Mouse (Mus musculus): ENCODE data around the gene Ccdc124. TPM values are rescaled to one million over a fixed set of nuclear protein-coding genes. Genes with fewer than 3 reads are reported as not detected.

Gene Ccdc124
- total RNA-seq, 2 experiments from 2014 or later = 97.6 to 108 TPM

- DNase-seq (ENCODE audit: low spot score in 2 of 2) = no peak
Measured at GRCm38 (mm10) chr8:70849333-70849990, 24.3 kb downstream of the Ccdc124 start.

GRCm38 (mm10) chr8:70846371-70847154 is 27.2 kb downstream of the Ccdc124 start:
- no peak for DNase-seq (ENCODE audit: low spot score in 2 of 2)

- no peak for DNase-seq (ENCODE audit: low spot score in 2 of 2)
Measured at GRCm38 (mm10) chr8:70845108-70845507, 28.6 kb downstream of the Ccdc124 start.

DNA sequence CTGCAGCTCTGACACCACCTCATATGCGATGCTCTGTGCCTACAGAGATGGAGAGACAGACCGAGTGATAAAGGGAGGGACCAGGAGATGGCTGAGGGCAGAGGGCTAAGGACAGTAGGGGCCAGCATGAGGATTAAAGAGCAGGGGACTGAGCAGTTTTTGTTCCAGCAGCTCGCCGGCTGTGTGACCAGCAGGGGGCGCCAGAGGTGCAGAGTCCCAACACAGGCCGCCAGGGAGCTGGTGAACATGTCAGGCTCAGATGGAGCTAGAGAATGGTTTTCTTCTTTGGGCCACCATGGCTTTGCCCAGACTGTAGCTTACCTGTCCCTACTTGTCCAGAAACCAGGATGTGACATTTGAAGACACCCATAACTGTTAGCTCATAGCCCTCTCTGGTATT is 29.2 kb downstream of the Ccdc124 start:
- DNase-seq (ENCODE audit: low spot score in 2 of 2) = peak; percentile 94 to 95

- no peak for DNase-seq (ENCODE audit: low spot score in 2 of 2)
Measured at GRCm38 (mm10) chr8:70843941-70844340, 29.8 kb downstream of the Ccdc124 start.

DNA sequence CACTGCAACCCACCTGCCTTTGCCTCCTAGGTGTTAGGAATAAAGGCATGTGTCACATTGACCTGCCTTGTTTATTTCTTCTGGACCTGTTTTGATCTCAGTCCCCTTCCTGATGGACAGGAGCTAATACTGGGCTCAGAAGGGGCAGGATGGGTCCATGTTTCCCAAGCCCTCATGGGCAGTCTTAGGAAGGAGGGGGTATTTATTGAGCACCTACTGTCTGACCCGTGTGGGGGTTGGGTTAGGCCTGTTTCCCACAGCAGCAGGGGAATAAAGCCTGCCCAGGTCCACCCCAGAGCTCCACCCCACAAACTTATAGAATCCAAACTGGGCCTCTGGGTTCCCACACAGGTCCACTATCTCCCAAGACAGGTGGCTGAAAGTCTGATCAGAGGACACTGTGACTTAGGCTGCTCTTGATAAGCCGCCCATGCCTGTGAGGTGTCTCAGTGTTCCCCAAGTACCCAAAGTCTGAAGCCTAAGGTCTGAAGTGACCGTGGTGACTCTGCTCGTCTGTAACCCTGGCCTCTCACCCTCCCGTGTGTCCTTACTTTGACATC is 30.4 kb downstream of the Ccdc124 start:
- DNase-seq (ENCODE audit: low spot score in 2 of 2) = no peak

DNA sequence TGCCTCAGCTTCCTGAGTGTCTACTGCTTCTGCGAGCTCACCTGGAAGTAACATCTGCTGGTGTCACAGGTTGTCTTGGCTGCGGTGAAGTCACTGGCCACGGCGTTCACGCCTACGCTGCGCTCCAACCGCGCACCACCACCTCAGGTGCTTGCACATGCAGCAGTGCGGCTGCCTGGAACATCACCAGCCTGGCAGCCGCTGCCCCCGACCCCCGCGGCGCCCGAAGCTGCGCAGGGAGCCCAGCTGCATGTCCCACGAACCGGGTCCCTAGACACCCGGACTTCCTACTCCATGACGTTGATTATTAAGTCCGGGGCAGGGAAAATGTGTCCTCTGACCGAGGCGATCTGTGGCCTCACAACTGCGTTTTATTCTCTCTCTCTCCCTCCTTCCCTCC is 31.3 kb downstream of the Ccdc124 start:
- no peak for DNase-seq (ENCODE audit: low spot score in 2 of 2)

GRCm38 (mm10) chr8:70841147-70842072 is 32.3 kb downstream of the Ccdc124 start:
- DNase-seq (ENCODE audit: low spot score in 2 of 2) = peak; percentile 95

GRCm38 (mm10) chr8:70840590-70840989 is 33.1 kb downstream of the Ccdc124 start:
- no peak for DNase-seq (ENCODE audit: low spot score in 2 of 2)

DNA sequence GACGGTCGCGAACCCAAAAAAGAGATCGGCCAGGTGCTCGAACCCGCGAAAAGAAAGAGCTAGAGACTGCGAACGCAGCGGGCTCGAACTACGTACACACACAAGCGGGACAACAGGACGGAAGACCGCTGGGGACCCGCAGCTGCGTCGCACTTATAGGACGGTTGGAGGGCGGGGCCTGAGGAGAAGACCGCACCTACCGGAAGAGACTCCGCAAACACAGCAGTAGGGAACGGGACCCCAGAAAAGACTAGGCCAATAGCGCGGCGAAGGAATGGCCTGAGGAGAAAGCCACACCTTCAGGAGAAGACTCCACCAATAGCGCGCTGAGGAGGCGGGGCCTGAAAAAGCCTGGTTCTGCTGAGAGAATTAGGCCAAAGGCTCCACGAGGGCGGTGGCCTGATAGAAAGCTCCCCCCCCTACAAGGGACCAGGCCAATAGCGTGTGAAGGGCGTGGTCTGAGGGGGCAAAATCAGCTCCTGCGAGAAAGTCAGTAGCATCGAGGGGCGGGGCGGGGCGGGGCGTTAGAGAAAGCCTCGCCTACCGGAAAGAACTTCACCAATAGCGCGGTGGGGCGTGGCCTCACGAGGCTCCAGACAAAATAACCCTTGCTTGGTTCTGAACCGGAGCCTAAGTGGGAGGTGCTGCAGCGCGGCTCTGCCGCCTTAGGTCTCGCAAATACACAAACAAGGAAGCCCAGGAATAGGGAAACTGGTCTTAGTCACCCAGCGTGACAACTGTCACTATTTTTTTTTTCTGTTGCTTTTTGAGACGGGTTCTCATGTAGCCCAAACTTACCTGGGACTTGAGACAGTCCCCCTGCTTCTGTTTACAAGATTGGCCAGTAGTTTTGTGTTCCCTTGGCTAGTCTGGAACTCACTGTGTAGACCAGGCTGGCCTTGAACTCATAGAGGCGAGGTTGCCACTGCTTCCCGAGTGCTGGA is 34.1 kb downstream of the Ccdc124 start, which contains the start of gene Arrdc2:
Gene Arrdc2 (minus strand): TSS at position 313 of the 944 bp plus-strand sequence.
- DNase-seq (ENCODE audit: low spot score in 2 of 2) = peak; percentile 95 to 96

DNA sequence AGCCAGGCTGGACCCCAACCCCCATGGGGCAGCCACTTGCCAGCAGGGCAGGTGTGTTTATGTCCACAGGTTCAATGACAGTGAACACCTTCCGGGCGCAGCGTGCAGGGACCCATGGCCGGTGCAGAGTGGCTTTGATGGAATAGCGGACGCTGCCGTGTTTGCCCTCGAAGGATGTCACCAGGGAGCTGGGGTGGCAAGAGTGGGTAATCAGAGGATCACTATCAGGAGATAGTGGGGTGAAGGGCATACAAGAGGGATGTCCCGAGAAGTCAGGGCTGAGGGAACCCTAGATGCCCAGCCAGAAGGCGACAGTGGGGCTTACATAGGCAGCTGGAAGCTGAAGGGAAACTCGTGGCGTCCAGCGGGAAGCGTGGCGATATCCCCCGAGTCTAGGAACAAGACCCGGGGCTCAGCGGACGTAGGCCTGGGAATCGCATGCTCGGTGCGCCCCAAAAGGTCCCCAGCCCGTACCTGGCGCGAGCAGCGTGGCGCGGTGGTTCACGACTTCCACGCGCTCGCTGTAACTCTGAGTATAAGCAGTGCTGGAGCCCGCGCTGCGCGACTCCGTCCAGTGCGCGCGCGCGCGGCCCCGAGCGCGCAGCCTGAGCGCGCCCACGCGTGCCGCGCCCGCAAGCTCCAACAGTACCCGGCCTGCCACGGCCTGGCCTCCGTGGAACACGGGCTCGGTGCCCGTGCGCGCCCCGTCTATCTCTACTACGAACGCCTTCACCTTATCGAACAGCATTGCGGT is 34.9 kb downstream of the Ccdc124 start:
- peak in 1 of 2 experiments; percentile 48 for DNase-seq (ENCODE audit: low spot score in 2 of 2)

DNA sequence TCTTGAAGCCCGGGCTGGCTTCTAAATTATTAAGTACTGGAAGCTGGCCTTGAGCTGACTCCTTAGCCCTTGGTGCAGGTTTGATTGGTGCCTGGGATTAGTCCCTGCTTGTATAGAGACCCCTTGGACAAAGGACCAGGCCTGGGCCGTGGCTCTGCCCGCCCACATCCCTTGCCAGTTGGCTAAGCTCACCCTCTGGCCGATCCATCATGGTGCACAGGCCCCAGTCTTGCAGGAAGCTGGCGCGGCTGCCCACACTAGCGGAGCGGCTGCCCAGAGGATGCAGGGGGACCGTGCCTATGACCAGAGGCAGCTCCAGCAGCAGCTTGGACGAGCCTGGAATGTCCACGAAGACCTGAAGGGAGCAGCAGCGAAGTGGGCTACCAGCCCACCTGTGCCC is 37.1 kb downstream of the Ccdc124 start:
- no peak for DNase-seq (ENCODE audit: low spot score in 2 of 2)

GRCm38 (mm10) chr8:70834071-70834470 is 39.7 kb downstream of the Ccdc124 start:
- no peak for DNase-seq (ENCODE audit: low spot score in 2 of 2)

GRCm38 (mm10) chr8:70833520-70833919 is 40.2 kb downstream of the Ccdc124 start:
- peak in 1 of 2 experiments; percentile 55 for DNase-seq (ENCODE audit: low spot score in 2 of 2)

GRCm38 (mm10) chr8:70833018-70833482 is 40.7 kb downstream of the Ccdc124 start:
- DNase-seq (ENCODE audit: low spot score in 2 of 2) = no peak

- DNase-seq (ENCODE audit: low spot score in 2 of 2) = peak in 1 of 2 experiments; percentile 22
Measured at GRCm38 (mm10) chr8:70832371-70832770, 41.4 kb downstream of the Ccdc124 start.

GRCm38 (mm10) chr8:70831517-70831916 is 42.2 kb downstream of the Ccdc124 start:
- DNase-seq (ENCODE audit: low spot score in 2 of 2) = no peak

DNA sequence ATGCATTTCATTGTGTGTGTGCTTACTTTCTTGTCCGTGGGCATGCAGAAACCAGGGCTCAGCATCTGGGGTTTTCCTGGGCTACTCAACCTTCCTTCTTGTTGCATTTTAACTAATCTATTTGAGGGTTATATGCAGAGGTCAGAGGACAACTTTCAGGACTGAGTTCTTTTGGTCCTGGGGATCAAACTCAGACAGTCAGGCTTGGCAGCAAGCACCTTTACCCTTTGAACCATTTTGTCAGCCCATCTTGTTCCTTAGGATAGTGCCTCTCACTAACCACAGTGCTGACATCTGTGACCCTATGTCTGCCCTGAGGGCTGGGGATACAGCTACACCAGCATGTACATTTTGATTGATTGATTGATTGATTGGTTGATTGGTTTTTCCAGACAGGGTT is 45.9 kb downstream of the Ccdc124 start:
- no peak for DNase-seq (ENCODE audit: low spot score in 2 of 2)

GRCm38 (mm10) chr8:70827010-70827409 is 46.7 kb downstream of the Ccdc124 start:
- no peak for DNase-seq (ENCODE audit: low spot score in 2 of 2)
